Mouse (Mus musculus) liver, embryonic 12.5 days (tissue): Measurements from ENCODE around the gene Tex44. TPM values are rescaled to one million over a fixed set of nuclear protein-coding genes. Genes with fewer than 3 reads are reported as not detected.

Experiments
- polyA plus RNA-seq: library from polyadenylated mRNA; unstranded; fragments of >200 nt; fragmentation: Nextera tagmentation; extraction: Ambion mirVana; gene quantifications from 2 replicates; pipeline ENCODE4 v1.2.1, GENCODE M21; 2016

Tex44 gene
- polyA plus RNA-seq, 1 experiment from 2014 or later: not detected

Other genes starting within 250 kb of the Tex44 start
- 4.7 and 4.8 TPM in 2 replicates for gene B3gnt7, start 123.5 kb upstream of the Tex44 start, polyA plus RNA-seq
- 648 and 660 TPM in 2 replicates for gene Ncl, start 66.9 kb upstream of the Tex44 start, polyA plus RNA-seq
- 0.19 TPM in 1 of 2 replicates, not detected in the other for gene Nmur1, start 101 bp upstream of the Tex44 start, polyA plus RNA-seq
- 1,639 and 1,657 TPM in 2 replicates for gene Ptma, start 100.4 kb downstream of the Tex44 start, polyA plus RNA-seq
- 44.0 and 48.0 TPM in 2 replicates for gene Pde6d, start 156.3 kb downstream of the Tex44 start, polyA plus RNA-seq
- 23.4 and 24.3 TPM in 2 replicates for gene Cops7b, start 156.6 kb downstream of the Tex44 start, polyA plus RNA-seq
- gene Nppc, start 244.2 kb downstream of the Tex44 start, polyA plus RNA-seq: not detected in 2 replicates